ENCODE assay signal across 9 mouse cellular contexts in genomic region chr6:37391313-37391712, GRCm38 (mm10). TPM values are rescaled to one million over a fixed set of nuclear protein-coding genes. Genes with fewer than 3 reads are reported as not detected.
DNase-seq lines count a peak whose midpoint lies in the region; ATAC-seq lines count a peak whose summit lies in the region.
"Had no signal": no experiment of that assay in that cellular context is flagged by ENCODE, and none has a peak within 500 bp of the region (broad histone marks: within the 10 kb centered on the region; RNA-seq: fewer than 3 reads in every experiment).

No protein-coding gene starts in this region.

- H3K4me3 ChIP-seq in heart, embryonic 14.5 days (ENCODE audit: control insufficient read depth in 1 of 2, insufficient read depth in 1 of 2, low read depth in 1 of 2, low read length in 2 of 2): no peak overlapping the region

- H3K4me1 ChIP-seq in heart, embryonic 14.5 days (ENCODE audit: control insufficient read depth in 2 of 2, insufficient read depth in 2 of 2, low read length in 2 of 2): peaks cover 47 to 97% of the 10 kb centered on the region in 2 experiments

- H3K9ac ChIP-seq in heart, embryonic 14.5 days (ENCODE audit: low read length): no peak overlapping the region

- H3K27ac ChIP-seq in heart, embryonic 14.5 days (replicated peaks in 1 of 2; ENCODE audit: control insufficient read depth in 1 of 2, insufficient read depth in 1 of 2, low read depth in 2 of 2, low read length in 2 of 2): peak overlapping the region; percentile 42 to 53; a peak in 3 of 4 replicates

- H3K36me3 ChIP-seq in heart, embryonic 14.5 days (ENCODE audit: control insufficient read depth, insufficient read depth, low read length): peaks cover 6% of the 10 kb centered on the region; the same call in 1 of the 2 replicates

- H3K4me2 ChIP-seq in heart, embryonic 14.5 days (ENCODE audit: low read length): no peak overlapping the region

- 53% methylated on average over 7 of the region's 7 CpGs for WGBS in heart, embryonic 14.5 days

- H3K27me3 ChIP-seq in heart, embryonic 14.5 days (ENCODE audit: control insufficient read depth, insufficient read depth, low read length): no peaks in the 10 kb centered on the region
- H3K27me3 ChIP-seq: Patski had no signal

- no peaks in the 10 kb centered on the region for H3K9me3 ChIP-seq in heart, embryonic 14.5 days (ENCODE audit: control insufficient read depth, low read length)

- ATAC-seq in heart, embryonic 14.5 days (ENCODE audit: insufficient number of reproducible peaks, insufficient read depth, low FRiP score, low read depth): 0 out of 2 replicates have a peak, but pooled peaks have one; percentile 14
- ATAC-seq in megakaryocyte, adult 5-6 weeks (ENCODE audit: poor library complexity, severe bottlenecking): no peak
- ATAC-seq: Patski had no signal

- DNase-seq in 3T3-L1 (ENCODE audit: low read depth, low spot score): peak; percentile 72
- DNase-seq in NIH3T3 (ENCODE audit: low read depth): peak; percentile 73
- peak; percentile 72 for DNase-seq in kidney, postnatal 14 days
- DNase-seq in right cerebral cortex, adult 18-20 months: no peak
- no peak for DNase-seq in frontal cortex, postnatal 14 days (ENCODE audit: low spot score in 2 of 2)
- DNase-seq: cerebellum, adult 8-10 months had no signal

RNA-seq across cellular contexts. Expression of gene Creb3l2, which starts 50.6 kb away (rescaled TPM):
- polyA plus RNA-seq in heart, embryonic 14.5 days (2014; fragmentation: Nextera tagmentation; extraction: Ambion mirVana): 36.8 and 39.9 TPM in 2 replicates
- total RNA-seq in megakaryocyte, adult 5-6 weeks (2015): 7.8 and 8.0 TPM in 2 replicates
- total RNA-seq in megakaryocyte, adult 5-6 weeks (2017): 2.8 and 3.0 TPM in 2 replicates

Comparison
In these comparisons a context has a peak if more than half of its experiments do, and no peak if none do; other contexts are left out.
1. DNase-seq: peak in 3T3-L1 (single experiment), NIH3T3 (single experiment) and kidney, postnatal 14 days (single experiment); none in right cerebral cortex, adult 18-20 months (single experiment) and frontal cortex, postnatal 14 days (0 of 2).